Mouse (Mus musculus) intestine, embryonic 16.5 days (tissue): ENCODE results near the gene 4930469K13Rik. TPM values are rescaled to one million over a fixed set of nuclear protein-coding genes. Genes with fewer than 3 reads are reported as not detected.
"Not testable (repeated sequence)": the region's sequence is repeated elsewhere in the genome, so short reads cannot be mapped to it uniquely, and the experiment has no call there.

Source experiments
- ATAC-seq: fragments of 200-750 bp; cut with Nextera tagmentation; 2 replicates; pipeline ENCODE4 v1.8.0; 2017; ENCODE audit warnings: moderate TSS enrichment, moderate library complexity
- H3K27ac ChIP-seq: fragments of 300-500 bp; sonication (generic); 2 replicates; pipeline ENCODE4 v1.5.1; 2014; ENCODE audit warnings: mild to moderate bottlenecking, low read length
- H3K27me3 ChIP-seq: fragments of 300-500 bp; sonication (generic); replicated peaks from 2 replicates; pipeline ENCODE4 v1.6.1; 2014; ENCODE audit warnings: low read length, control low read depth, mixed read lengths; ENCODE audit not compliant: control insufficient read depth, insufficient read depth
- H3K36me3 ChIP-seq: fragments of 300-500 bp; sonication (generic); 2 replicates; pipeline ENCODE4 v1.6.1; 2014; ENCODE audit warnings: low read length, control low read depth; ENCODE audit not compliant: control insufficient read depth, insufficient read depth
- H3K4me1 ChIP-seq: fragments of 300-500 bp; sonication (generic); 2 replicates; pipeline ENCODE4 v1.6.1; 2014; ENCODE audit warnings: low read length, control low read depth, mixed read lengths; ENCODE audit not compliant: control insufficient read depth, insufficient read depth
- H3K4me2 ChIP-seq: fragments of 300-500 bp; sonication (generic); 2 replicates; pipeline ENCODE4 v1.6.1; 2014; ENCODE audit warnings: low read depth, low read length, control low read depth
- H3K4me3 ChIP-seq: fragments of 300-500 bp; sonication (generic); 2 replicates; pipeline ENCODE4 v1.5.1; 2014; ENCODE audit warnings: mild to moderate bottlenecking, low read length
- H3K9ac ChIP-seq: fragments of 300-500 bp; sonication (generic); 2 replicates; pipeline ENCODE4 v1.6.1; 2014; ENCODE audit warnings: low read depth, low read length
- H3K9me3 ChIP-seq: fragments of 300-500 bp; sonication (generic); 2 replicates; pipeline ENCODE4 v1.6.1; 2016; ENCODE audit warnings: low read length, control low read depth; ENCODE audit not compliant: control insufficient read depth
- WGBS: fragments of 180-500 bp; shearing (Covaris S2); extraction: QIAGEN DNeasy Blood & Tissue Kit; methylation state at CpG from one replicate; pipeline ENCODE4 v1.1.7; 2014; 5-methylcytosine and 5-hydroxymethylcytosine counted together
- polyA plus RNA-seq: library from polyadenylated mRNA; unstranded; fragments of >200 nt; fragmentation: Nextera tagmentation; extraction: Ambion mirVana; gene quantifications from 2 replicates; pipeline ENCODE4 v1.2.1, GENCODE M21; 2015

Gene 4930469K13Rik
- 0.68 TPM in 1 of 2 replicates, not detected in the other for polyA plus RNA-seq

DNA sequence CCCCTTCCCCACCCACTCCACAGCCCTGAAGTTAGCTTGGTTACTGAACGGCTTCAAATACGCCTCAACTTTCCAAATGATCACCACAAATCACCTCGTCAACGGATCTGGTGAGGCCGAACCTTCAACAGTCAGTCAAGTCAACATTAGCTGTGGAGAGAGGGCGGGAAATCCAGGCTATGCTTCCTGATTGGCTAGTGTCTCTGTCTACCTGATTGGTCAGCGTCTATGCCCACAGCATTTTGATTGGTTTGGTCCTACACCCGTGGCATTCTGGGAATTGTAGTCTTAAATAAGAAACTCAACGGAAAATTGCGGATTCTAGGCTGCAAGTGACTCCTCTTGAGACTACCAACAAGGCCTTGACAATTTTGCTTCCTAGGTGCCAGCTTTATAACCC, at the start of gene 4930469K13Rik:
Gene 4930469K13Rik (minus strand): TSS at position 133 of the 400 bp plus-strand sequence.
- Histone ChIP-seq H3K4me2 (no peak within 1 kb of the TSS), H3K27ac (no peak within 1 kb of the TSS), H3K36me3 (no peaks in the 10 kb centered on the region), H3K9ac (no peak within 1 kb of the TSS), H3K27me3 (no peaks in the 10 kb centered on the region), H3K4me3 (no peak within 1 kb of the TSS), H3K9me3 (no peaks in the 10 kb centered on the region), H3K4me1 (no peaks in the 10 kb centered on the region)
- ATAC-seq: no peak
- 84% methylated on average over 10 of the region's 10 CpGs for WGBS

DNA sequence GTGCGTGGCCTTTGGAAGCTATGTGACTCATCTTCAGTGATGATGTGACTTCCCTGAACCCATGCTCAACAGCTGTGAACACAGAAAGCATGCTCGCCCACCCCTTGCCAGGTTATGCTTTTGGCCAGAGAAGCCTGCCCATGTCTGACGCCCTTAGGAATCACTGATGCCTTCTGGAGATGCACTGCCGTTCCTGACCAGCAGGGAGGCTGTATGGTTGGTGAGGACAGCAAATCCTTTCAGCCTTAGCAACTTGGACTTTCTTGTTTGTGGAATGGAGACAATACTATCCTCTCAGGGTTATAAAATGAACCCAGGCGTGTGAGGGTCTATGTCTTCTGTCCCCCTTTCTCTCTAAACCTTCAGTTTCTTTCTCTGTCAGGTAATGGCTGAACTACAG, 48.6 kb upstream of the 4930469K13Rik start:
- no peaks in the 10 kb centered on the region for H3K9me3 ChIP-seq
- H3K9ac ChIP-seq: no peak overlapping the region
- 67% methylated on average over 5 of the region's 5 CpGs for WGBS
- H3K36me3 ChIP-seq: no peaks in the 10 kb centered on the region
- no peaks in the 10 kb centered on the region for H3K4me1 ChIP-seq
- no peak overlapping the region for H3K4me3 ChIP-seq
- H3K27me3 ChIP-seq: no peaks in the 10 kb centered on the region
- no peak overlapping the region for H3K27ac ChIP-seq
- no peak for ATAC-seq
- H3K4me2 ChIP-seq: no peak overlapping the region

DNA sequence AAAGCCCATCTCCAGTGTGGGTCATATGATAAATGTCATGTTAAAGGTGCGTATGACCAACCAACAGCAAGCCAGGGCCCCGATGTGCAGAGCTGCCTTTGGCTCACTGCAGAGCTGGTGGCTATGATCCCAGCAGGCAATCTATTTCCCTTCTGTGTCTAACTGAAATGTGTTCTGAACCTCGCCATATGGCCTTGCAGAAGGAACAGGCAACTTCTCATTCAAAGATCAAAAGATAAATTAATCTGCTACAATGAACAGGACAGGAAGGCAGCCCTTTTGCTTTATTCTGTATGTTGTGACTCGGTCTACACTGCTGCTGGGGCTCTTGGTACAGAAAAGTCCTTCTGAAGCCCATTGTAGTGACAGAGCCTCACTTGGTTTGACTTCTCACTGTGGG, 46.1 kb upstream of the 4930469K13Rik start:
- no peaks in the 10 kb centered on the region for H3K9me3 ChIP-seq
- H3K36me3 ChIP-seq: no peaks in the 10 kb centered on the region
- H3K4me2 ChIP-seq: no peak overlapping the region
- ATAC-seq: no peak
- H3K4me1 ChIP-seq: no peaks in the 10 kb centered on the region
- WGBS: 74% methylated on average over 4 of the region's 4 CpGs
- H3K27me3 ChIP-seq: no peaks in the 10 kb centered on the region
- H3K27ac ChIP-seq: no peak overlapping the region
- no peak overlapping the region for H3K4me3 ChIP-seq
- H3K9ac ChIP-seq: no peak overlapping the region

DNA sequence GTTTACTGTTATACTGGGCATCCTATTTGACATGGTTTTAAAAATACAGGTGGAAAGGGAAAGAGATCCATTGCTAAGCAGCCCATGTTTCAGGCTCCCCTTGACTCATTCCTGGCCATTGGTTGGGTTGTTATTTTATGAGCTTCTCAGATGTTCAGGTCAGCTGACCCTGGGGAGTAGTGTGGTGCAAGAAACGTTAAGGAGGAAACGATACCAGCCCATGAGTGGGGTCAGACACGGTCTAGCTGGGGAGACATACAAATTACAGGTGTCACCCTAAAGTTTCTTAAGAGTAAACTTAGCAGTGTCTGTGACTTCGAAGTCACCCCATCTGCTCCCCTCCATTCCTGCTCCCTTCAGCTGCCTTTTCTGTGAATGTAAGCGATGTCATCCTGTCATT, 45.6 kb upstream of the 4930469K13Rik start:
- Histone ChIP-seq H3K27ac (no peak overlapping the region), H3K4me2 (no peak overlapping the region), H3K4me3 (no peak overlapping the region), H3K27me3 (no peaks in the 10 kb centered on the region), H3K4me1 (no peaks in the 10 kb centered on the region), H3K9ac (no peak overlapping the region), H3K36me3 (no peaks in the 10 kb centered on the region), H3K9me3 (no peaks in the 10 kb centered on the region)
- no peak for ATAC-seq
- WGBS: 73% methylated on average over 5 of the region's 5 CpGs

DNA sequence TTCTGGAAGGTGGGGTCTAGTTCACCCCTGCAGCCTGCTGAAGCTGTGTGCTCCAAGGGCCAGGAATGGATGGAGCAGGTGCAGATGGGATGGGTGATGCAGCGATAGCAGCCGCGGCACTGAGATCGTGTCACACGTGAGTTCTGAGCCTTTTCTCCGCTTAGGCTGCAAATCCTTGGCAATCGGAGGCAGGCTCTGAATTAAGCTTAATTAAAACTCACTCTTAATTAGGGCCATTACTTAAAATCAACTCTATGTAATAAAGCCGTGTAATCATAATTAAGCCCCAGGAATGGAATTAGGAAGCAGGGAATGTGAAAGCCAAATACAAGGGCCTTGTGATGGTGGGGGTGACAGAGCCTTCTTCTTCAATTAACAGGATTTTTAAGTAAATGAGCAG, 40.9 kb upstream of the 4930469K13Rik start:
- no peaks in the 10 kb centered on the region for H3K4me1 ChIP-seq
- H3K36me3 ChIP-seq: no peaks in the 10 kb centered on the region
- H3K9ac ChIP-seq: no peak overlapping the region
- no peaks in the 10 kb centered on the region for H3K9me3 ChIP-seq
- whole genome bisulfite sequencing: 92% methylated on average over 8 of the region's 8 CpGs
- no peak for ATAC-seq
- no peak overlapping the region for H3K27ac ChIP-seq
- H3K4me2 ChIP-seq: no peak overlapping the region
- H3K27me3 ChIP-seq: no peaks in the 10 kb centered on the region
- no peak overlapping the region for H3K4me3 ChIP-seq

DNA sequence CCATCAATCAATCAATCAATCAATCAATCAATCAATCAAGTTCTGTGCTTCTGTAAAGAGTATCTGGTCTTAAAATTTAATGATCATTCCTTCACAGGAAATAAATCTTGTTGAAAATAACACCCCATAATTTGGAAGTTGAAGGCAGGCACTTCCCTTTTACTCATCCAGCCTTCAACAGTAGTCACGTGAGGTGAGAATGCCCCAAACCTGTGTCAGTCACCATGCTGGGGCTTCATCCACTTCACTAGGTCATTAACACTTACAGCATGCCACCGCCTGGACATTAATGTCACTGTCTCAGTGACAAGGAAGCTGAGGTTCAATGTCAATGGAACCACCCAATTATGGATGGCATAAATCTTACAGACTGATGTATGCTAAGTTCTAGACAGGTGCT, 30.1 kb upstream of the 4930469K13Rik start:
- Histone ChIP-seq H3K27ac (no peak overlapping the region), H3K27me3 (no peaks in the 10 kb centered on the region), H3K4me1 (no peaks in the 10 kb centered on the region), H3K36me3 (no peaks in the 10 kb centered on the region), H3K9ac (no peak overlapping the region), H3K4me3 (no peak overlapping the region), H3K4me2 (no peak overlapping the region), H3K9me3 (no peaks in the 10 kb centered on the region)
- 79% methylated on average over 2 of the region's 2 CpGs for WGBS
- no peak for ATAC-seq

DNA sequence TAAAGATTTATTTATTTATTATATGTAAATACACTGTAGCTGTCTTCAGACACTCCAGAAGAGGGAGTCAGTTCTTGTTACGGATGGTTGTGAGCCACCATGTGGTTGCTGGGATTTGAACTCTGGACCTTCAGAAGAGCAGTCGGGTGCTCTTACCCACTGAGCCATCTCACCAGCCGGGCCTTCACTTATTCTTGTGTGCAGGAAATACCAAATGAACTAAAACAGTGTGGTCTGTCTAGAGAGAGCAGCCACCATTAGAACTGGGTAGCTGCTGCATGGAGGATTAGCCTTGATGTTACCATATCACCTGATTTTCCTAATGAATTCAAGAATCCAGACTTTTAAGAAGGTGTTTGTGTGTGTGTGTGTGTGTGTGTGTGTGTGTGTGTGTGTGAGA, 27.4 kb upstream of the 4930469K13Rik start:
- H3K4me1 ChIP-seq, H3K27ac ChIP-seq, ATAC-seq, H3K9me3 ChIP-seq, H3K36me3 ChIP-seq, H3K9ac ChIP-seq, H3K4me3 ChIP-seq, H3K27me3 ChIP-seq, H3K4me2 ChIP-seq: not testable (repeated sequence)
- 82% methylated on average over 3 of the region's 3 CpGs for WGBS

DNA sequence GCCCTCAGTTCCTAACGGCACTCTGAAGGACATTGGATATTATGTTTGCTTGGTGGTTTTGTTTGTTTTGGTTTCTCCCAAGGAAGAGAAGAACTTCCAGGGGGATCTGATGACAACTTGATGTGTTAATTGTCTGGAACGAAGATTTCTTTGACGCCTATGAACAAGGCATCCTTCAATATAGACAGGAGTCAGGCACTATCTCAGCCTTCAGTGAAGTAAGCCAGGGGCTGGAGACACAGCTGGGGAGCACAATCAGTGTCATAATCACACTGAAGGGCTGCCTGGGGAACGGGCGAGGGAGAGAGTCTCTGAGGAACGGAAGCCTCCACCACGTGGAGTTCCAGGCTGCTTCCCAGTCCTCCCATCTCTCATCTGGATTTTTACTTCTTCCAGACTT, 26.5 kb upstream of the 4930469K13Rik start:
- no peaks in the 10 kb centered on the region for H3K4me1 ChIP-seq
- H3K4me3 ChIP-seq: no peak overlapping the region
- no peaks in the 10 kb centered on the region for H3K36me3 ChIP-seq
- H3K27me3 ChIP-seq: no peaks in the 10 kb centered on the region
- H3K27ac ChIP-seq: no peak overlapping the region
- no peak for ATAC-seq
- H3K4me2 ChIP-seq: no peak overlapping the region
- H3K9ac ChIP-seq: no peak overlapping the region
- 58% methylated on average over 7 of the region's 7 CpGs for WGBS
- no peaks in the 10 kb centered on the region for H3K9me3 ChIP-seq

DNA sequence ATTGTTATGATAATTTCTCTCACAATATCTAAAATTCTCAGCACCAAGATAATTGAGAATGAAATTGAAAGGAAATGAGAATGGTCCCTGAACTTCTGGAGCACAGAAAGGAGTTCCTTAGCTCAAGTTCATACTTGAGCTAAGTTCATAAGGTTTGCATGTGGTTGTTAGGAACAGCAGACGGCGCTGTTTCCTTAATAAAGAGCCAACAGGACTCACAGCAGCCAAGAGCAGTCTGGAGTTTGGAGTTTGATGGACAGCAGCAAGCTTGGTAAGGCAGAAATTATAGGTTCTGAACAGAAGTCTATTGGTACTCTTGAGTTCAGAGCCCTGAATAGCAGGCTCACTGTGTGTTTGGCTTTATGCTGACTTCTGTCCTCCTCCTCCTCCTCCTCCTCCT, 24.8 kb upstream of the 4930469K13Rik start:
- Histone ChIP-seq H3K9me3 (no peaks in the 10 kb centered on the region), H3K36me3 (no peaks in the 10 kb centered on the region), H3K27me3 (no peaks in the 10 kb centered on the region), H3K4me1 (no peaks in the 10 kb centered on the region), H3K4me3 (no peak overlapping the region), H3K4me2 (no peak overlapping the region), H3K9ac (no peak overlapping the region), H3K27ac (no peak overlapping the region)
- 17% methylated on average over 2 of the region's 2 CpGs for WGBS
- no peak for ATAC-seq

DNA sequence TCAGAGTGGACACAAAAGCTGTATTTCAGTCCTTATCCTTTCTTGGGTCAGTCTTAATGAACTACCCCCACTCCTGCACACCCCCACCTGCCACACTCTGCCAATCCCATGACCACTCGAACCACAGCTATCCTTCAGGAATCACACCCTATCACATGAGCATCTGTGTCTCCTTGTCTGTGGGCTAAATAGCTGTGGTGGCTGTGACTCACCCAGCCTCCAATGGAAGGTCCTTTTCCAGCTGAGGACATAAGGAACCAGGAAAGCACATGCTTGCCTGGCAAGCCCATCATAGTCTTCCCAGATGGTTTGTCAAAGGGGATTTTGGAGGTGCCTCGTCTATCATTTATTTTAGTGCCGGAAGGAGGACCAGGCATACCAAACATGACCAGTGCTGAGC, 20.0 kb upstream of the 4930469K13Rik start:
- no peaks in the 10 kb centered on the region for H3K9me3 ChIP-seq
- no peak overlapping the region for H3K27ac ChIP-seq
- H3K36me3 ChIP-seq: no peaks in the 10 kb centered on the region
- H3K4me2 ChIP-seq: no peak overlapping the region
- no peak for ATAC-seq
- H3K27me3 ChIP-seq: no peaks in the 10 kb centered on the region
- no peak overlapping the region for H3K4me3 ChIP-seq
- 69% methylated on average over 3 of the region's 3 CpGs for WGBS
- H3K4me1 ChIP-seq: no peaks in the 10 kb centered on the region
- no peak overlapping the region for H3K9ac ChIP-seq
